Mouse (Mus musculus) liver, embryonic 11.5 days (tissue): ENCODE data around the gene Tars. TPM values are rescaled to one million over a fixed set of nuclear protein-coding genes. Genes with fewer than 3 reads are reported as not detected.

Experiments used
- ATAC-seq: fragments of 200-750 bp; cut with Nextera tagmentation; replicated peaks from 2 replicates; pipeline ENCODE4 v1.8.0; 2017; ENCODE audit warnings: moderate number of reproducible peaks, mild to moderate bottlenecking, moderate TSS enrichment, moderate library complexity; ENCODE audit not compliant: low FRiP score
- DNase-seq: peaks from one replicate; pipeline ENCODE4 v3.0.0-alpha.2; 2017; ENCODE audit warnings: low spot score
- H3K27ac ChIP-seq: fragments of 300-500 bp; sonication (generic); 2 replicates; pipeline ENCODE4 v1.5.1; 2014; ENCODE audit warnings: mild to moderate bottlenecking, low read depth, low read length, control low read depth
- H3K27me3 ChIP-seq: fragments of 300-500 bp; sonication (generic); replicated peaks from 2 replicates; pipeline ENCODE4 v1.6.1; 2014; ENCODE audit warnings: low read length, mixed read lengths; ENCODE audit not compliant: control insufficient read depth, insufficient read depth
- H3K36me3 ChIP-seq: fragments of 300-500 bp; sonication (generic); 2 replicates; pipeline ENCODE4 v1.6.1; 2014; ENCODE audit warnings: mild to moderate bottlenecking, low read length, moderate library complexity, mixed read lengths; ENCODE audit not compliant: control insufficient read depth, insufficient read depth
- H3K4me1 ChIP-seq: fragments of 300-500 bp; sonication (generic); replicated peaks from 2 replicates; pipeline ENCODE4 v1.6.1; 2014; ENCODE audit warnings: low read length, mixed read lengths; ENCODE audit not compliant: control insufficient read depth, insufficient read depth
- H3K4me2 ChIP-seq: fragments of 300-500 bp; sonication (generic); 2 replicates; pipeline ENCODE4 v1.6.1; 2014; ENCODE audit warnings: mild to moderate bottlenecking, control low read depth, moderate library complexity
- H3K4me3 ChIP-seq: fragments of 300-500 bp; sonication (generic); 2 replicates; pipeline ENCODE4 v1.5.1; 2014; ENCODE audit warnings: low read depth, low read length, control low read depth
- H3K9ac ChIP-seq: fragments of 300-500 bp; sonication (generic); 2 replicates; pipeline ENCODE4 v1.6.1; 2014; ENCODE audit warnings: low read depth, low read length, control low read depth
- H3K9me3 ChIP-seq: fragments of 300-500 bp; sonication (generic); 2 replicates; pipeline ENCODE4 v1.6.1; 2016; ENCODE audit warnings: low read length, inconsistent platforms, mixed read lengths; ENCODE audit not compliant: control insufficient read depth
- WGBS: fragments of 180-500 bp; shearing (Covaris S2); extraction: QIAGEN DNeasy Blood & Tissue Kit; methylation state at CpG from one replicate; pipeline ENCODE4 v1.1.7; 2014; 5-methylcytosine and 5-hydroxymethylcytosine counted together
- polyA plus RNA-seq: library from polyadenylated mRNA; unstranded; fragments of >200 nt; fragmentation: Nextera tagmentation; extraction: Ambion mirVana; gene quantifications from 2 replicates; pipeline ENCODE4 v1.2.1, GENCODE M21; 2014

Tars gene
- 105 and 111 TPM in 2 replicates for polyA plus RNA-seq

DNA sequence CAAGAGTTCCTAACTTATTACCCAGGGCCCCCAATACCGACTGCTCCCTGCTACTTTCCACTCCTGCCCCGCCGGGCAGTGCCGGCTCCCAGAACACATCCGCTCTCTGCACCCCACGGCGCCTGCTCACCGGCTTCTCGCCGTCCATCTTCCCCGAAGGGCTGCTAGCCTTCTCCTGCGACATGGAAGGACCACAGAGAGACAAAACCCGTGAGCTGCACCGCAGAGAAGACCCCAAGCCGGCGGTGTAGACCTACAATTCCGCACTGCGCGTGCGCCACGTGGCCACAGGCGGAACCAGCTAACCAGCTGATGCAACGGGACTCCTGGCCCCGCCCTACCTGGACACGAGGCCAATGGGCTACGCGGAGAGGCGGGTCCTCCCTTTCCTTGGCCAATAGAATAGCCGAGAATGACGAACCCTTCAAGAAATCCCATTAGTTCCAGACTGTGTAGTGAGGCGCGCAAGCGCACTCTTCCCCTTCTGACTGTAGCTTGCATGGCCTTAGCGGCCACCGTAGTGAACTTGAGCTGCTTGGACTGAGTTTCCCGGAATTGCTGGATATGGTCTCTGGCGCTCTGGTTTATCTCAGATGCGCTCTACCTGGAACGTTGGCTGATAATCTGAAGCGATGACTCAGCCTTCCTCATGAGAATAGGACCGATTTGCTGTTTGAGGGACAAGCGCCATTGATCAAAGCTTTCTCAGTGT lies at the start of gene Tars:
TSS of gene Tars (minus strand) at position 310 of the 712 bp plus-strand sequence.
- under 1% methylated on average over 42 of the region's 42 CpGs for WGBS
- Histone ChIP-seq H3K4me3 (peak within 1 kb of the TSS; percentile 86), H3K27me3 (no peaks in the 10 kb centered on the region), H3K4me1 (peaks cover 7% of the 10 kb centered on the region), H3K9ac (peak within 1 kb of the TSS; percentile 88), H3K27ac (no peak within 1 kb of the TSS; the same call in 1 of the 2 replicates), H3K4me2 (peak within 1 kb of the TSS; percentile 93), H3K36me3 (peaks cover 5% of the 10 kb centered on the region; the same call in 1 of the 2 replicates), H3K9me3 (no peaks in the 10 kb centered on the region)
- peak; percentile 93 for DNase-seq
- peak; percentile 100 for ATAC-seq

DNA sequence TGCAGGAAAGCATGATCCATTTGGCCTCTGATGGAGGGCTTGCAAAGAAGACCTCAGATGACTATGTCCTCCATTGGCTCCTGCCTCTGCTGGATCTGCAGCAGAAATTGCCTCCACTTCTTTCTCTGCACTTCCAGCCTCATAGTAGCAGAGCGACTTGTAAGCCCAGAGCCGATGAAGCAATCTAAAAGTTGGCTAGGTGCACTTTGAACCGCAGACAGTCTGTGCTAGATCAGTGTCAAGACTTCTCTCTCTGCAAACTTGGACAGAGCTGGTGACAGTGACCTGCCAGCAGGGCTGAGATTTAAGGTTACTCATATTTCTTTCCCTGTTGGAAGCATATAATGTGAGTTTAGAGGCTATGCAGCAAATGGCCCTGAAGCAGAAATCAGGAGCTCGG lies 37.9 kb upstream of the Tars start:
- DNase-seq (no peak), ATAC-seq (no peak)
- H3K9me3 ChIP-seq, result no peaks in the 10 kb centered on the region
- 87% methylated on average over 4 of the region's 4 CpGs for WGBS
- H3K27me3 ChIP-seq, result no peaks in the 10 kb centered on the region
- H3K4me3 ChIP-seq, result no peak overlapping the region
- no peak overlapping the region for H3K27ac ChIP-seq
- H3K36me3 ChIP-seq, result no peaks in the 10 kb centered on the region
- no peak overlapping the region for H3K9ac ChIP-seq
- H3K4me1 ChIP-seq, result no peaks in the 10 kb centered on the region
- no peak overlapping the region for H3K4me2 ChIP-seq

GRCm38 (mm10) chr15:11436709-11437280 lies 37.3 kb upstream of the Tars start:
- H3K9ac ChIP-seq, result no peak overlapping the region
- DNase-seq (no peak), ATAC-seq (no peak)
- WGBS, result 90% methylated on average over 15 of the region's 15 CpGs
- no peaks in the 10 kb centered on the region for H3K27me3 ChIP-seq
- no peak overlapping the region for H3K4me3 ChIP-seq
- H3K36me3 ChIP-seq, result no peaks in the 10 kb centered on the region
- H3K27ac ChIP-seq, result no peak overlapping the region
- no peaks in the 10 kb centered on the region for H3K9me3 ChIP-seq
- H3K4me1 ChIP-seq, result no peaks in the 10 kb centered on the region
- no peak overlapping the region for H3K4me2 ChIP-seq

GRCm38 (mm10) chr15:11426899-11427298 lies 27.4 kb upstream of the Tars start:
- Histone ChIP-seq H3K9me3 (no peaks in the 10 kb centered on the region), H3K9ac (no peak overlapping the region), H3K27ac (no peak overlapping the region), H3K36me3 (no peaks in the 10 kb centered on the region), H3K27me3 (no peaks in the 10 kb centered on the region), H3K4me3 (no peak overlapping the region), H3K4me2 (no peak overlapping the region), H3K4me1 (no peaks in the 10 kb centered on the region)
- ATAC-seq, result no peak
- DNase-seq, result no peak
- 72% methylated on average over 2 of the region's 2 CpGs for WGBS

DNA sequence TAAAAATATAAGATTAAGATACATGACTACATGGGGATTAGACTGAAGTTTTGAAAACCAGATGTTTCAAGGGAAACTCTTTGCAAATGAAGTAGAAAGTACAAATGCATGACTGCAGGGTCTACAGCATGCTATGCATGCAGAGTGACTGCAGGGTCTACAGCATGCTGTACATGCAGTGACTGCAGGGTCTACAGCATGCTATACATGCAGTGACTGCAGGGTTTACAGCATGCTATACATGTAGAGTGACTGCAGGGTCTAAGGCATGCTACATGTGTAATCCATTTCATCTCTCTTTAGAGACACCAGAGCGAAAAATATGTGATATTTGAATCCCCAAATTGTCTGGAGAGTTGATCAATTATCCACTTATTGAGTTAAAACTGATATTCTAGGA lies 14.0 kb upstream of the Tars start:
- H3K27me3 ChIP-seq, result no peaks in the 10 kb centered on the region
- 73% methylated on average over 1 of the region's 1 CpGs for WGBS
- H3K27ac ChIP-seq, result no peak overlapping the region
- H3K4me2 ChIP-seq, result no peak overlapping the region
- H3K4me1 ChIP-seq, result no peaks in the 10 kb centered on the region
- no peaks in the 10 kb centered on the region for H3K9me3 ChIP-seq
- no peaks in the 10 kb centered on the region for H3K36me3 ChIP-seq
- ATAC-seq (no peak), DNase-seq (no peak)
- H3K9ac ChIP-seq, result no peak overlapping the region
- no peak overlapping the region for H3K4me3 ChIP-seq

DNA sequence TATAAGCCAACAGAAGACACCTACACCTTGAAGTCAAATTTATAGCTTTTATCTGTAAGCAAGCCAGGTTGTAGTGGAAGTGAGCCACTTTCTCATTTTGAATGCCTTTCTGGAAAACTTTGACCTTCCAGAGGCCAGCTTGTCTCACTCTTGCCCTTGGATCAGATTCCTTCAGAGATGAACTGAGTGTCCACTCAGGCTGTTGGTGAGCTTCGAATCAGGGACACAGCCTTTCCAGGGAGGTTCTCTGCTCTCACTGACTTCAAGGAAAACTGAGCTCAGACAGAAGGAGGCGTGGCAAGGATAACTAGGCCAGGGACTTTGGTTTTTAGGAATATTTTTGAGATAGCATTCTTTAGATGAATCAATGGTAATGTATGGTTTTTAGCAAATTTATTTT lies 13.1 kb upstream of the Tars start:
- H3K9me3 ChIP-seq, result no peaks in the 10 kb centered on the region
- 64% methylated on average over 2 of the region's 2 CpGs for WGBS
- no peaks in the 10 kb centered on the region for H3K36me3 ChIP-seq
- H3K4me1 ChIP-seq, result no peaks in the 10 kb centered on the region
- no peak overlapping the region for H3K27ac ChIP-seq
- no peak overlapping the region for H3K4me3 ChIP-seq
- no peaks in the 10 kb centered on the region for H3K27me3 ChIP-seq
- H3K9ac ChIP-seq, result no peak overlapping the region
- no peak overlapping the region for H3K4me2 ChIP-seq
- DNase-seq (no peak), ATAC-seq (no peak)

DNA sequence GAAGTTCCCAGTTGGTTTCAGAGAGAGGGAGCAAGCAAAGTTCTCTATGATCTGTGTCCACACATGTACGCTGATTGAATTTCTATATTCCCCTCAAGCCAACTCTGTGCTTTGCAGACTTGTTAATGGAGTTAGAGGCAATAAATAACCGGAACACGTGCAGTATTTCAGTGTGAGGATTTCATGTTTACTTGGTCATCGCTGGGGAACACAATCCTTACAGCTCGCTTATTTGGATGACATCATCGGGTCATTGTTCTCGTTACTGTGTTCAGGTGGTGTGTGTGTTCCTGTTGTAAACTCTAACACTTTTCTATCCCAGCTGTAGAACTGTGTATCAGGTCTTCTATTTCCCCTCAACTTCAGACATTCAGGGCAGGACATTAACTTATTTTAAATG lies 12.4 kb upstream of the Tars start:
- 80% methylated on average over 7 of the region's 7 CpGs for WGBS
- H3K4me3 ChIP-seq, result no peak overlapping the region
- H3K9ac ChIP-seq, result no peak overlapping the region
- H3K27me3 ChIP-seq, result no peaks in the 10 kb centered on the region
- H3K9me3 ChIP-seq, result no peaks in the 10 kb centered on the region
- H3K4me2 ChIP-seq, result no peak overlapping the region
- no peak overlapping the region for H3K27ac ChIP-seq
- DNase-seq (no peak), ATAC-seq (no peak)
- H3K4me1 ChIP-seq, result no peaks in the 10 kb centered on the region
- H3K36me3 ChIP-seq, result no peaks in the 10 kb centered on the region

DNA sequence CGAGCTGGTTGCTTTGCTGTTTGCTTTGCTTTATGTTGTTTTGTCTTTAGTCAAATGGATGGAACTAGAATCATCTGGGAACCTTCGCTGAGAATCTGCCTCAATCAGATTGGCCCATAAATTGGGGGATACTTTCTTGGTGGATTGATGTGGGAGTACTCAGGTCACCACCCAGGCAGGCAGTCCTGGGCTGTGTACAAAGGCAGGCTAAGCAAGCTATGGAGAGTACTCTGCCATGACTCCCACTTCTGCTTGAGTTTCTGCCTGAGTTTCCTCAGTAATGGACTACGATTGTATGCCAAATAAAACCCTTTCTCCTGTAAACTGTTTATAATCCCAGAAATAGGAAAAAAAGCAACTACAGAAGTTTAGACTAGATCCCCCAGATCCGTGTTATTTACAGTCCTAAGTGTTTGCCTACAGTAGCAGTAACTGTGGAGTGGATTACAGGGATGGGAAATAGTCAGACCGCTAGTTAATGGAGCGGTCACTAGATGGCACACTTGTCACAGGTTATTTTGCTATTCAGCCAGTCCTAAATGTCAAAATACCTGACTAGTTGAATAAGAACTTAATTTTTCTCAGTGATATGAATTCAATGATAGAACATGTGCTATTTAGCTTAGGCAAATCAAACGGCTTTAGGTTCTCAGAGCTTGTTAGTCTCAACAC lies 8.8 kb upstream of the Tars start:
- no peaks in the 10 kb centered on the region for H3K9me3 ChIP-seq
- DNase-seq (no peak), ATAC-seq (no peak)
- H3K4me1 ChIP-seq, result no peaks in the 10 kb centered on the region
- no peaks in the 10 kb centered on the region for H3K36me3 ChIP-seq
- no peak overlapping the region for H3K4me2 ChIP-seq
- H3K27ac ChIP-seq, result no peak overlapping the region
- H3K27me3 ChIP-seq, result no peaks in the 10 kb centered on the region
- no peak overlapping the region for H3K4me3 ChIP-seq
- WGBS, result 37% methylated on average over 7 of the region's 7 CpGs
- H3K9ac ChIP-seq, result no peak overlapping the region
